Mouse (Mus musculus) kidney, adult 2 months (tissue): ENCODE results near the gene Mia.

Source experiments
- CTCF ChIP-seq: fragments of 200-500 bp; conservative IDR thresholded peaks from 2 replicates; pipeline ENCODE4 v1.5.1; 2011; ENCODE audit warnings: low read depth, mild to moderate bottlenecking, control low read depth, low read length, moderate library complexity, mixed read lengths; ENCODE audit not compliant: insufficient read depth, insufficient read length
- POLR2A ChIP-seq: fragments of 200-500 bp; IDR thresholded peaks from one replicate; pipeline ENCODE4 v1.6.1; 2011; ENCODE audit warnings: low read depth, low read length, control low read depth

GRCm38 (mm10) chr7:27179217-27179918 lies 1.6 kb downstream of the Mia start:
- TF ChIP-seq CTCF (no peak), POLR2A (no peak)
